In the genomic region with DNA sequence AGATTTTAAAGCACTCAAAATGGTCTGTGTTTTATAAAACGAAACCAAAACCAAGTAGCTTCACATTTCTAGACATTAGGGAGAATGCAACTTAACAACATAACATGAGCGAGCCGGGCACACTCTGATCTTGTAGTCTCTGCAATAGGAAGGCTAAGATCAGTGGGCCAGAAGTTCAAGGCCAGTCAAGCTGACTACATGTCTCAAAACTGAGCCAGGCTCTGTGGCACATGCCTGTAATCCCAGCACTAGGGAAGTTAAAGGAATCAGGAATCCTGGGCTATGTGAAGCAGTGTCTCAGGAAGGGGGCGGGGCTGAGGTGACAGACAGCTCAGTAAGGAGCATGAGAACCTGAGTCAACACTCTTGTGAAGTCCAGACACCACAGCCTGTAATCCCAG, we compare ENCODE assay signal across 8 mouse cellular contexts. TPM values are rescaled to one million over a fixed set of nuclear protein-coding genes. Genes with fewer than 3 reads are reported as not detected.
DNase-seq lines count a peak whose midpoint lies in the region; ATAC-seq and TF ChIP-seq lines count a peak whose summit lies in the region.

No protein-coding gene starts in this region.

- H3K36me3 ChIP-seq in forebrain, embryonic 13.5 days (ENCODE audit: poor library complexity, severe bottlenecking), result no peaks in the 10 kb centered on the region

- intact Hi-C loops in gastrocnemius, adult 2 months (cut with DNase I), result no loop called here
- intact Hi-C loops in gastrocnemius, postnatal 14 days (cut with DNase I; ENCODE audit: low total_unique reads), result no loop called here

- no peaks in the 10 kb centered on the region for H3K27me3 ChIP-seq in forebrain, embryonic 13.5 days

- H3K9me3 ChIP-seq in forebrain, embryonic 13.5 days (replicated peaks), result no peaks in the 10 kb centered on the region

- ATAC-seq in forebrain, embryonic 13.5 days, result no peak

- no peak for DNase-seq in gastrocnemius, adult 2 months
- DNase-seq in gastrocnemius, postnatal 14 days, result no peak
- DNase-seq in ovary, postnatal 36 days (ENCODE audit: low spot score), result peak; percentile 20
- DNase-seq in ovary, postnatal 10 days (ENCODE audit: low spot score), result no peak
- peak; percentile 36 for DNase-seq in fibroblast of lung, adult 2 months (ENCODE audit: low read depth)
- DNase-seq in thymus, postnatal 4 days, result peak; percentile 62
- no peak for DNase-seq in layer of hippocampus, adult 9-10 months (ENCODE audit: low spot score)

- H3K4me1 ChIP-seq in forebrain, embryonic 13.5 days, result peaks cover 9% of the 10 kb centered on the region

- TF ChIP-seq CTCF in gastrocnemius, adult 2 months (IDR thresholded peaks at IDR 0.05), result no peak

- no peak overlapping the region for H3K9ac ChIP-seq in forebrain, embryonic 13.5 days

- peak overlapping the region; percentile 45 for H3K4me3 ChIP-seq in gastrocnemius, adult 2 months
- H3K4me3 ChIP-seq in forebrain, embryonic 13.5 days, result no peak overlapping the region

- H3K4me2 ChIP-seq in forebrain, embryonic 13.5 days, result no peak overlapping the region

- H3K27ac ChIP-seq in gastrocnemius, adult 2 months, result peak overlapping the region; percentile 10; the same call in 1 of the 2 replicates
- H3K27ac ChIP-seq in forebrain, embryonic 13.5 days, result no peak overlapping the region

- 76% methylated on average over 4 of the region's 4 CpGs for WGBS in forebrain, embryonic 13.5 days

RNA-seq across cellular contexts. Expression of a gene that starts 35.8 kb away (rescaled TPM):
- total RNA-seq in gastrocnemius, adult 2 months (2021), result 10 to 100 TPM; 23.5 to 28.0 TPM
- total RNA-seq in gastrocnemius, postnatal 14 days (2021), result 10 to 100 TPM; 19.5 to 21.1 TPM
- polyA plus RNA-seq in forebrain, embryonic 13.5 days (2015; fragmentation: Nextera tagmentation; extraction: Ambion mirVana), result 66.6 and 66.7 TPM in 2 replicates

Comparison
In these comparisons a context has a peak if more than half of its experiments do, and no peak if none do; other contexts are left out.
1. DNase-seq: peak in ovary, postnatal 36 days (single experiment), fibroblast of lung, adult 2 months (single experiment) and thymus, postnatal 4 days (single experiment); none in gastrocnemius, adult 2 months (single experiment), gastrocnemius, postnatal 14 days (single experiment), ovary, postnatal 10 days (single experiment) and layer of hippocampus, adult 9-10 months (single experiment).